Comparison of ENCODE assay signal across 33 mouse cellular contexts in genomic region chr4:87830794-87831306, GRCm38 (mm10).
A peak's percentile ranks its signal among the peaks of the same experiment; 100 is the strongest.
DNase-seq lines count a peak whose midpoint lies in the region; ATAC-seq lines count a peak whose summit lies in the region.
"Had no signal": no experiment of that assay in that cellular context is flagged by ENCODE, and none has a peak within 500 bp of the region (broad histone marks: within the 10 kb centered on the region; RNA-seq: fewer than 3 reads in every experiment).

No protein-coding gene starts in this region.

- H3K9me3 ChIP-seq in forebrain, embryonic 12.5 days, result no peaks in the 10 kb centered on the region
- H3K9me3 ChIP-seq in forebrain, embryonic 16.5 days (ENCODE audit: control insufficient read depth, low read length), result no peaks in the 10 kb centered on the region
- H3K9me3 ChIP-seq: embryonic facial prominence, embryonic 12.5 days; forebrain, embryonic 15.5 days; hindbrain, embryonic 13.5 days; limb, embryonic 13.5 days; lung, embryonic 15.5 days; neural tube, embryonic 13.5 days had no signal

- H3K27ac ChIP-seq in forebrain, embryonic 12.5 days, result 0 out of 2 replicates have a peak overlapping the region, but pooled peaks have one; percentile 19
- H3K27ac ChIP-seq in forebrain, embryonic 16.5 days (ENCODE audit: low read length), result no peak overlapping the region
- H3K27ac ChIP-seq: embryonic facial prominence, embryonic 12.5 days; forebrain, embryonic 15.5 days; hindbrain, embryonic 13.5 days; limb, embryonic 13.5 days; lung, embryonic 15.5 days; neural tube, embryonic 13.5 days; stomach, postnatal 0 days had no signal

- H3K4me3 ChIP-seq in forebrain, embryonic 12.5 days (replicated peaks), result no peak overlapping the region
- H3K4me3 ChIP-seq in forebrain, embryonic 16.5 days (replicated peaks; ENCODE audit: low read length), result no peak overlapping the region
- H3K4me3 ChIP-seq: embryonic facial prominence, embryonic 12.5 days; forebrain, embryonic 15.5 days; hindbrain, embryonic 13.5 days; limb, embryonic 13.5 days; lung, embryonic 15.5 days; myocyte; neural tube, embryonic 13.5 days had no signal

- peak; percentile 5 to 9 for DNase-seq in left cerebral cortex, adult 18-20 months (ENCODE audit: low spot score in 2 of 2)
- DNase-seq in left cerebral cortex, postnatal 10 days (ENCODE audit: extremely low spot score in 1 of 2, low spot score in 2 of 2), result no peak
- DNase-seq in splenic B cell, adult 2 months (ENCODE audit: low read depth, low spot score), result peak; percentile 30
- no peak for DNase-seq in cerebellum, adult 8-10 months
- no peak for DNase-seq in adrenal gland, adult 8-10 months
- DNase-seq: adrenal gland, postnatal 36 days; cerebellum, adult 18-20 months; cerebellum, postnatal 25 days; embryo, embryonic 11 days; gastrocnemius, postnatal 25 days; heart, adult 18-20 months; heart, postnatal 36 days; kidney, adult 11 months; kidney, postnatal 14 days; layer of hippocampus, postnatal 36 days; retina, postnatal 1 day; spleen, adult 18-20 months; thymus, adult 18-20 months; thymus, postnatal 25 days had no signal

- no peak for ATAC-seq in forebrain, embryonic 12.5 days (ENCODE audit: low FRiP score)
- ATAC-seq in forebrain, embryonic 16.5 days, result no peak
- peak; percentile 48; the same call in 1 of the 2 replicates for ATAC-seq in granulocyte monocyte progenitor cell, adult 5-6 weeks (replicated peaks; ENCODE audit: poor library complexity, severe bottlenecking)
- ATAC-seq: forebrain, embryonic 15.5 days had no signal

- no peaks in the 10 kb centered on the region for H3K36me3 ChIP-seq in forebrain, embryonic 12.5 days (replicated peaks)
- no peaks in the 10 kb centered on the region for H3K36me3 ChIP-seq in forebrain, embryonic 16.5 days (ENCODE audit: control insufficient read depth, insufficient read depth)
- H3K36me3 ChIP-seq in splenic B cell, adult 2 months (ENCODE audit: control insufficient read depth, insufficient read depth, low read length, poor library complexity, severe bottlenecking), result no peaks in the 10 kb centered on the region
- H3K36me3 ChIP-seq: embryonic facial prominence, embryonic 12.5 days; forebrain, embryonic 15.5 days; hindbrain, embryonic 13.5 days; limb, embryonic 13.5 days; lung, embryonic 15.5 days; neural tube, embryonic 13.5 days had no signal

- intact Hi-C loops in left cerebral cortex, postnatal 10 days (cut with DNase I), result no loop called here

- no peak overlapping the region for H3K9ac ChIP-seq in forebrain, embryonic 12.5 days
- no peak overlapping the region for H3K9ac ChIP-seq in forebrain, embryonic 16.5 days (replicated peaks; ENCODE audit: low read depth, low read length)
- H3K9ac ChIP-seq: embryonic facial prominence, embryonic 12.5 days; forebrain, embryonic 15.5 days; hindbrain, embryonic 13.5 days; limb, embryonic 13.5 days; lung, embryonic 15.5 days; neural tube, embryonic 13.5 days had no signal

- 95% methylated on average over 6 of the region's 6 CpGs for WGBS in forebrain, embryonic 12.5 days
- WGBS in forebrain, embryonic 16.5 days, result 91% methylated on average over 6 of the region's 6 CpGs

- H3K27me3 ChIP-seq in forebrain, embryonic 12.5 days, result no peaks in the 10 kb centered on the region
- no peaks in the 10 kb centered on the region for H3K27me3 ChIP-seq in forebrain, embryonic 16.5 days (replicated peaks; ENCODE audit: control insufficient read depth, insufficient read depth, low read length)
- H3K27me3 ChIP-seq in splenic B cell, adult 2 months (ENCODE audit: control insufficient read depth, insufficient read depth, low read length, poor library complexity, severe bottlenecking), result no peaks in the 10 kb centered on the region
- H3K27me3 ChIP-seq: embryonic facial prominence, embryonic 12.5 days; forebrain, embryonic 15.5 days; hindbrain, embryonic 13.5 days; limb, embryonic 13.5 days; lung, embryonic 15.5 days; neural tube, embryonic 13.5 days had no signal

- H3K4me1 ChIP-seq in forebrain, embryonic 12.5 days, result peaks cover 14% of the 10 kb centered on the region
- peaks cover 15% of the 10 kb centered on the region for H3K4me1 ChIP-seq in forebrain, embryonic 16.5 days (replicated peaks; ENCODE audit: control insufficient read depth, insufficient read depth, low read length)

- H3K4me2 ChIP-seq in forebrain, embryonic 12.5 days, result no peak overlapping the region
- H3K4me2 ChIP-seq in forebrain, embryonic 16.5 days (ENCODE audit: low read length), result no peak overlapping the region
- H3K4me2 ChIP-seq: embryonic facial prominence, embryonic 12.5 days; forebrain, embryonic 15.5 days; heart, embryonic 11.5 days; hindbrain, embryonic 13.5 days; limb, embryonic 13.5 days; liver, embryonic 11.5 days; lung, embryonic 15.5 days; midbrain, embryonic 11.5 days; neural tube, embryonic 13.5 days had no signal

Comparison
In these comparisons a context has a peak if more than half of its experiments do, and no peak if none do; other contexts are left out.
1. DNase-seq: peak in left cerebral cortex, adult 18-20 months (2 of 2) and splenic B cell, adult 2 months (single experiment); none in left cerebral cortex, postnatal 10 days (0 of 2), cerebellum, adult 8-10 months (single experiment) and adrenal gland, adult 8-10 months (single experiment).